Mouse (Mus musculus) heart, embryonic 15.5 days (tissue): ENCODE data around the gene Cdk9. TPM values are rescaled to one million over a fixed set of nuclear protein-coding genes. Genes with fewer than 3 reads are reported as not detected.
A peak's percentile ranks its signal among the peaks of the same experiment; 100 is the strongest.

Experiments used
- ATAC-seq: fragments of 200-750 bp; cut with Nextera tagmentation; replicated peaks from 2 replicates; pipeline ENCODE4 v1.8.0; 2017; ENCODE audit warnings: low read depth, moderate TSS enrichment; ENCODE audit not compliant: insufficient number of reproducible peaks, insufficient read depth, low FRiP score
- H3K27ac ChIP-seq: fragments of 300-500 bp; sonication (generic); 2 replicates; pipeline ENCODE4 v1.5.1; 2015; ENCODE audit warnings: mild to moderate bottlenecking, inconsistent platforms
- H3K27me3 ChIP-seq: fragments of 300-500 bp; sonication (generic); 2 replicates; pipeline ENCODE4 v1.6.1; 2015; ENCODE audit warnings: inconsistent platforms
- H3K36me3 ChIP-seq: fragments of 300-500 bp; sonication (generic); 2 replicates; pipeline ENCODE4 v1.6.1; 2015; ENCODE audit warnings: mild to moderate bottlenecking, inconsistent platforms
- H3K4me1 ChIP-seq: fragments of 300-500 bp; sonication (generic); replicated peaks from 2 replicates; pipeline ENCODE4 v1.6.1; 2015; ENCODE audit warnings: inconsistent platforms
- H3K4me2 ChIP-seq: fragments of 300-500 bp; sonication (generic); 2 replicates; pipeline ENCODE4 v1.6.1; 2015; ENCODE audit warnings: inconsistent platforms, mild to moderate bottlenecking, moderate library complexity
- H3K4me3 ChIP-seq: fragments of 300-500 bp; sonication (generic); 2 replicates; pipeline ENCODE4 v1.5.1; 2015; ENCODE audit warnings: mild to moderate bottlenecking, inconsistent platforms
- H3K9ac ChIP-seq: fragments of 300-500 bp; sonication (generic); 2 replicates; pipeline ENCODE4 v1.6.1; 2015; ENCODE audit warnings: mild to moderate bottlenecking, inconsistent platforms
- H3K9me3 ChIP-seq: fragments of 300-500 bp; sonication (generic); replicated peaks from 2 replicates; pipeline ENCODE4 v1.6.1; 2016; ENCODE audit warnings: inconsistent platforms
- WGBS: fragments of 180-500 bp; shearing (Covaris S2); methylation state at CpG from one replicate; pipeline ENCODE4 v1.1.7; 2015; ENCODE audit warnings: mixed read lengths; 5-methylcytosine and 5-hydroxymethylcytosine counted together
- polyA plus RNA-seq: library from polyadenylated mRNA; unstranded; fragments of >200 nt; fragmentation: Nextera tagmentation; extraction: Ambion mirVana; gene quantifications from 2 replicates; pipeline ENCODE4 v1.2.1, GENCODE M21; 2015

Cdk9 gene
- polyA plus RNA-seq, 1 experiment from 2014 or later = 45.5 TPM

- Histone ChIP-seq H3K36me3 (peaks cover 32% of the 10 kb centered on the region; the same call in 1 of the 2 replicates), H3K9ac (no peak overlapping the region), H3K4me3 (no peak overlapping the region)
These were observed 37.3 kb upstream of the Cdk9 start for GRCm38 (mm10) chr2:32750199-32750598.

DNA sequence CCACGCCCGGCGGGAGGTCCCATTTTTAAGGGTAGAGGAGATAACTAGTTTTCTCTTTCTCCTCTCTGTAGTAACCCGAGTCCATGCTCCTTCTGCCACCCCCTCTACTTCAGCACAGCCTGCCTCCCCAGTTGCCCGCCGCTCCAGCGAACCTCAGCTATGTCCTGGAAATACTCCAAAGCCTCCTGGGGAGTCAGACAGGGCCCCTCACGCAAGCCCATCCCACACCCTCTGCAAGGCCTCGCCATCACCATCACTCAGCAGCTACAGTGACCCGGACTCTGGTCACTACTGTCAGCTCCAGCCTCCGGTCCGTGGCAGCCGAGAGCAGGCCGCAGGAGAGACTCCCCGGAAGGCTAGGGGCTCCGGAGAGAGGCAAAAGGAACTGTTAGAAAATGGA lies 36.2 kb upstream of the Cdk9 start:
- Histone ChIP-seq H3K4me2 (no peak overlapping the region), H3K36me3 (peaks cover 26% of the 10 kb centered on the region; the same call in 1 of the 2 replicates), H3K4me1 (peaks cover 9% of the 10 kb centered on the region; the same call in 1 of the 2 replicates), H3K9ac (no peak overlapping the region), H3K4me3 (no peak overlapping the region), H3K9me3 (no peaks in the 10 kb centered on the region), H3K27ac (no peak overlapping the region), H3K27me3 (no peaks in the 10 kb centered on the region)
- no peak for ATAC-seq
- 73% methylated on average over 16 of the region's 16 CpGs for WGBS

More at GRCm38 (mm10) chr2:32750199-32750598, 37.3 kb upstream of the Cdk9 start:
- H3K4me1 ChIP-seq = peaks cover 9% of the 10 kb centered on the region; the same call in 1 of the 2 replicates
- H3K27ac ChIP-seq = no peak overlapping the region
- no peaks in the 10 kb centered on the region for H3K27me3 ChIP-seq
- no peak for ATAC-seq
- WGBS = 77% methylated on average over 7 of the region's 7 CpGs
- H3K9me3 ChIP-seq = no peaks in the 10 kb centered on the region
- no peak overlapping the region for H3K4me2 ChIP-seq

DNA sequence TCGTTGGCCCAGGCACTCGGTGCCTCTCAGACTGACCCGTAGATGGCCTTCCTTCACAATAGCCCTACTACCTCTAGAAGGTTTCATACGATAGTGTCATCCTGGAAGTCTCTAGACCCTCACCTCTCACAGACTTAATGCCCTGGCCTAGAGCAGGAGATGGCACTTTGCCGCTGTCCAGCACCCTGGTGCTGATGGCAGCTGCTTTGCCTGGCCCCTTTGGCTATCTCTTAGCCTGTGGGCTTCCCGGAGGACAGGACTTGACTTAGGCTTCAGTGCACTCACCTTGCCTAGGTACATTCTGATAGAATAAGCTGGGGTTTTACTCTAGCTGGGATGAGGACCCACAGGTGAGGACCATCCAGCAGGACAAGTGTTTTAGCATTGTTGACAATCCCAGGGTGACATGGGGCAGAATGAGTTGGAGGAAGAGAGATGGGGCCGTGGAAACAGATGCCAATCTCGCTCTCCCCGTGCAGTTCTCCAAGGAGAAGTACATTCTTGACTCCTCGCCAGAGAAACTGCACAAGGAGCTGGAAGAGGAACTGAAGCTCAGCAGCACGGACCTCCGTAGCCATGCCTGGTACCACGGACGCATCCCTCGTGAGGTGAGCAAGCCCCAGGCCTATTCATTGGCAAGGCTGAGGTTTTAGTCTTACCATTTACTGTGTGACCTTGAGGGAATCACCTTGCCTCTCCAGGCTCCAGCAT lies 31.6 kb upstream of the Cdk9 start:
- WGBS = 64% methylated on average over 15 of the region's 15 CpGs
- peaks cover 18% of the 10 kb centered on the region for H3K4me1 ChIP-seq
- H3K27me3 ChIP-seq = peaks cover 36% of the 10 kb centered on the region
- no peak overlapping the region for H3K9ac ChIP-seq
- H3K27ac ChIP-seq = no peak overlapping the region
- no peak overlapping the region for H3K4me3 ChIP-seq
- H3K4me2 ChIP-seq = no peak overlapping the region
- no peak for ATAC-seq
- H3K9me3 ChIP-seq = no peaks in the 10 kb centered on the region
- H3K36me3 ChIP-seq = peaks cover 11% of the 10 kb centered on the region; the same call in 1 of the 2 replicates

- ATAC-seq = no peak
- peaks cover 36% of the 10 kb centered on the region for H3K27me3 ChIP-seq
- H3K27ac ChIP-seq = no peak overlapping the region
These were observed 29.3 kb upstream of the Cdk9 start for GRCm38 (mm10) chr2:32742173-32742531.

GRCm38 (mm10) chr2:32741273-32742172 lies 28.6 kb upstream of the Cdk9 start:
- H3K4me3 ChIP-seq = peak overlapping the region; percentile 48
- ATAC-seq = peak; percentile 48; the same call in 1 of the 2 replicates
- peaks cover 4% of the 10 kb centered on the region; the same call in 1 of the 2 replicates for H3K36me3 ChIP-seq
- WGBS = 11% methylated on average over 44 of the region's 58 CpGs
- H3K4me2 ChIP-seq = peak overlapping the region; percentile 69
- no peaks in the 10 kb centered on the region for H3K9me3 ChIP-seq
- H3K27ac ChIP-seq = no peak overlapping the region
- peaks cover 36% of the 10 kb centered on the region for H3K27me3 ChIP-seq
- H3K4me1 ChIP-seq = peaks cover 23% of the 10 kb centered on the region
- H3K9ac ChIP-seq = peak overlapping the region; percentile 41; the same call in 1 of the 2 replicates

More at GRCm38 (mm10) chr2:32742173-32742531, 29.3 kb upstream of the Cdk9 start:
- Histone ChIP-seq H3K9me3 (no peaks in the 10 kb centered on the region), H3K4me3 (peak overlapping the region; percentile 48; the same call in 1 of the 2 replicates), H3K9ac (no peak overlapping the region), H3K4me1 (peaks cover 21% of the 10 kb centered on the region), H3K4me2 (peak overlapping the region; percentile 69), H3K36me3 (peaks cover 7% of the 10 kb centered on the region; the same call in 1 of the 2 replicates)
- WGBS = 33% methylated on average over 18 of the region's 18 CpGs

DNA sequence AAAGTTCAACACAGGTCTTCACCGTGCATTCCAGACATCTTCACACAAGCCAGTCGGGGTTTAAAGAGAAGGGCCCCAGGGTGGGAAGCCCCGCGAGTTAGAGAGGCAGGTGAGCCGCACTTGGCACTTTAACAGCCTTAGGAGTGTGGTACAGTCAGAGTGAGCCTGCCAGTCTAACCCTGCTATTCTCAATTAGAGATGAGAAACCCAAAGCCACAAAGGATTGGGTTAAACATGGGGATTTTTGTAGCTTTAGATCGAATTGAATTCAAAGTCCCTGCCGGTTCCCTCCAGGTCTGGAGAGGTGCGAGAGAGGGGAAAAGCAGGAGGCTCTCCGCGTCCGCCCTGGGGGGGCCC lies 28.0 kb upstream of the Cdk9 start, which contains the start of gene 6330409D20Rik:
Gene 6330409D20Rik (minus strand): TSS at position 101 of the 357 bp plus-strand sequence.
- Histone ChIP-seq H3K9ac (peak within 1 kb of the TSS; percentile 41; the same call in 1 of the 2 replicates), H3K9me3 (no peaks in the 10 kb centered on the region), H3K4me3 (peak within 1 kb of the TSS; percentile 48), H3K4me1 (peaks cover 28% of the 10 kb centered on the region), H3K36me3 (peaks cover under 1% of the 10 kb centered on the region; the same call in 1 of the 2 replicates), H3K27me3 (peaks cover 36% of the 10 kb centered on the region), H3K4me2 (peak within 1 kb of the TSS; percentile 69), H3K27ac (no peak within 1 kb of the TSS)
- WGBS = 12% methylated on average over 11 of the region's 11 CpGs
- no peak; the same call in 1 of the 2 replicates for ATAC-seq

DNA sequence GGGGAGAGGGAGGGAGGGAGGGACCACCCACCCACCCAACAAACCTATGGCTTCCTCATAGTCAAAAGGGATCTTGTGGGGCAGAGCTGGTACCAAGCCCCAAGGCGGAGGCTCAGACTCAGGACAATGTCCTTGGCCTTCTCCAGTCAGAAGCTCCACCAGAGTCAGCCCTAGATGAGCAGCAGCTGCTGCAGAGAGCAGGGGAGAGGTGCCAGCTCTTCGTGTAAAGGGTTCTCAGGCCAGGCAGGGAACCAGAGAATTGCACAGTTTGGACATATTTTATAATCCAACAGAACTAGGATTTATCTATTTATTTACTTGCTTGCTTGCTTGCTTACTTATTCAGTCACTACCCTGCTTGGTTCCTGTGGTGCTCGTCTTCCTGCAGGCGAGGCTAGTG lies 26.4 kb upstream of the Cdk9 start:
- no peak overlapping the region for H3K9ac ChIP-seq
- H3K27me3 ChIP-seq = peaks cover 36% of the 10 kb centered on the region
- WGBS = 60% methylated on average over 4 of the region's 4 CpGs
- H3K4me3 ChIP-seq = no peak overlapping the region
- H3K4me2 ChIP-seq = no peak overlapping the region
- H3K4me1 ChIP-seq = peaks cover 42% of the 10 kb centered on the region
- H3K27ac ChIP-seq = no peak overlapping the region
- ATAC-seq = no peak
- H3K36me3 ChIP-seq = no peaks in the 10 kb centered on the region
- H3K9me3 ChIP-seq = no peaks in the 10 kb centered on the region

DNA sequence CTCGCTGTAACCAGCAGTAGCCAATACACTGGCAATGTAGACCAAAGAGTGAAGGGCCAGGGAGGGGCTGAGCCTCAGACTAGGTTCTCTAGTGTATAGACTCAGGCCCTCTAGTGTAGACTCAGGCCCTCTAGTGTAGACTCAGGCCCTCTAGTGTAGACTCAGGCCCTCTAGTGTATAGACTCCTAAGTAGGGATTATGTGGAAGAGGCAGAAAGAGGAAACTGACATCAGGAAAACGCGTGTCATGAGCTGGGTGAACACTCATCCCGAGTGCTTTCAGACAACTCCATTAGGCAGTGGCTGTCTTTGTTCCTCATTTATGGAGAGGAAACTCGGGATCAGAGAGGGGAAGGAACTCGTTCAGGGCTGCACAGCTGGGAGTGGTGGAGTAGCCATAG lies 24.1 kb upstream of the Cdk9 start:
- H3K9ac ChIP-seq = no peak overlapping the region
- ATAC-seq = no peak
- peaks cover 48% of the 10 kb centered on the region for H3K4me1 ChIP-seq
- WGBS = 59% methylated on average over 6 of the region's 6 CpGs
- no peak overlapping the region for H3K4me2 ChIP-seq
- peaks cover 21% of the 10 kb centered on the region for H3K27me3 ChIP-seq
- no peak overlapping the region for H3K27ac ChIP-seq
- no peaks in the 10 kb centered on the region for H3K9me3 ChIP-seq
- H3K4me3 ChIP-seq = no peak overlapping the region
- H3K36me3 ChIP-seq = no peaks in the 10 kb centered on the region

GRCm38 (mm10) chr2:32736306-32736829 lies 23.5 kb upstream of the Cdk9 start:
- Histone ChIP-seq H3K4me2 (no peak overlapping the region), H3K27me3 (peaks cover 15% of the 10 kb centered on the region), H3K9me3 (no peaks in the 10 kb centered on the region), H3K9ac (no peak overlapping the region), H3K36me3 (no peaks in the 10 kb centered on the region), H3K4me3 (no peak overlapping the region), H3K27ac (peak overlapping the region; percentile 34; the same call in 1 of the 2 replicates), H3K4me1 (peaks cover 47% of the 10 kb centered on the region)
- 38% methylated on average over 3 of the region's 3 CpGs for WGBS
- ATAC-seq = no peak

DNA sequence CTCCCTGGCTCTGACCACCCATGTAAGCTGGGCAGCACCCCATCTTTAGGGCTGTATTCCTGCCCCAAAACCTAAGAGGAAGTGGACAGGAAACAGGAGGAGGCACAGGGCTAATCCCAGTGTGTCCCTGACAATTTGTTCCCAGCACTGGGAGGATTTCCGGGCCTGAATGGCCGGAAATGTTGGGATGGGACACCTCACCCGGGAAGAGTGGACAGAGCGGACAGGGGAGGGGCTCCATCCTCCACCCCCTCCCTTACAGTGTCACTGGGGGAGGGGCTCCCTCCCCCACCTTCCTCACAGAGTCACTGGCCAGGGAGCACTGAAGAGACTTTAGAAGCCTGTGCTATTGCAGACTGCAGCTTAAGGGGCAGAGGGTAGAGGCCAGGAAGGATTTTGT lies 22.1 kb upstream of the Cdk9 start:
- H3K4me1 ChIP-seq = peaks cover 52% of the 10 kb centered on the region
- 44% methylated on average over 4 of the region's 4 CpGs for WGBS

GRCm38 (mm10) chr2:32734480-32734879 lies 21.6 kb upstream of the Cdk9 start:
- Histone ChIP-seq H3K9ac (no peak overlapping the region), H3K4me2 (0 out of 2 replicates have a peak overlapping the region, but pooled peaks have one; percentile 10), H3K36me3 (no peaks in the 10 kb centered on the region), H3K27me3 (no peaks in the 10 kb centered on the region), H3K4me3 (no peak overlapping the region), H3K27ac (peak overlapping the region; percentile 79), H3K9me3 (no peaks in the 10 kb centered on the region), H3K4me1 (peaks cover 52% of the 10 kb centered on the region)
- 44% methylated on average over 4 of the region's 4 CpGs for WGBS
- ATAC-seq = no peak; the same call in 1 of the 2 replicates

More for the DNA sequence above, 22.1 kb upstream of the Cdk9 start:
- peak overlapping the region; percentile 79 for H3K27ac ChIP-seq
- H3K9me3 ChIP-seq = no peaks in the 10 kb centered on the region
- H3K27me3 ChIP-seq = peaks cover 4% of the 10 kb centered on the region; the same call in 1 of the 2 replicates
- no peaks in the 10 kb centered on the region for H3K36me3 ChIP-seq
- no peak overlapping the region for H3K9ac ChIP-seq
- peak; percentile 67 for ATAC-seq
- H3K4me3 ChIP-seq = no peak overlapping the region
- H3K4me2 ChIP-seq = 0 out of 2 replicates have a peak overlapping the region, but pooled peaks have one; percentile 10
